Mouse (Mus musculus) testis, postnatal 10 days (tissue): ENCODE measurements around the gene 0610010K14Rik.

ENCODE experiments used
- DNase-seq: peaks from one replicate; pipeline ENCODE4 v3.0.0; 2021; ENCODE audit warnings: low spot score

Gene 0610010K14Rik

DNA sequence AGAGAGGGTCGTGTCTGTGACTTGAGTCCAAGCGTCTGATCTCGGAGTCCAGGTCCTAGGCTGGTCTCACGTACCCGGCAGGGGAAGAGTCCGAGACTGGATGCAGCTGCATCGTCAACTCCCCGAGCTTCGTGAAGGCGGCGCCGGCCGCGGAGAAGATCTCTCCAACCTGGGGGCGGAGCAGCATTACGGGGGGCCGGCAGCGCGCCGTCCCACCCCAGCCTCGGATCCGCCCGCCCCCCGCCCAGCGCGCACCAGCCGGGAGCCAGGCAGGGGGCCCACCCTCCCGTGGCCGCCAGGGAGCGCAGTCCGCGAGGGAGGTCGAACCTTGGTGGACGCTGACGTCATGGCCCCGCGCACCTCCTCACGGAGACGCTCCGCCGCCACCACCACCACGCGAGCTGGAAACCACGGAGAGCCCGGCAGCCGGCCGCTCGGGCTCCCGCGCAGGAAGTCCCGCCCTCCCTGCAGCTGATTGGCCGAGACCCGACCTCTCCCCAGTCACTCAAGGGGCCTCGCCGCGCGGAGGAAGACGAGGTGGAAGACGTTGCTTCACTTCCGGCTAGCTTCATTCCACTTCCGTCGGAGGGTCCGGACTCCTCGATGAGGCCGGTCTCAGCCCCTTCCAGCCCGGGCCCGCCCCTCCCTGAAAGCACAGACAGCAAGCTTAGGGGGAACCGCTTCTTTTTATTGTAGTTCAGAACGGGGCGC, at the start of gene 0610010K14Rik:
0610010K14Rik (minus strand) TSS at position 458 of the 711 bp plus-strand sequence.
- peak; percentile 99 for DNase-seq

GRCm38 (mm10) chr11:70285686-70286085, 48.0 kb upstream of the 0610010K14Rik start:
- no peak for DNase-seq

DNA sequence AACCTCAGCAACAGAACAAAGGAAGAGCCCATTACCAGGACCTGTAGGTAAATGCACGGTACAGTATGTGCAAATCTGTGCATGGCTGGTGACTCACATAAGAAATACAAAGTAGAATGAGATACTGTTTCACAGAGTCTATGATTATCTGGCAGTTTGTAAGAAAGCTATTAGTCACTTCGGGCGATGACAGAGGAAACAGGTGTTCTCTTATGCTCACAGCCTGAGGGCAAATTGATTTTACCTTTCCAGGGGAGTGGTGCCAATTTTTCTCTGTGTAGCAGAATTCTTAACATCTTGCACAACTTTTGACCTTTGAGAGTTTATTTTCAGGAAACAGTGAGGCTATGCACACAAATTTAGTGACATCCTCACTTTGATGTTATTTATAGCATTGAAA, 47.0 kb upstream of the 0610010K14Rik start:
- DNase-seq: no peak

GRCm38 (mm10) chr11:70283666-70284065, 46.0 kb upstream of the 0610010K14Rik start:
- no peak for DNase-seq

DNA sequence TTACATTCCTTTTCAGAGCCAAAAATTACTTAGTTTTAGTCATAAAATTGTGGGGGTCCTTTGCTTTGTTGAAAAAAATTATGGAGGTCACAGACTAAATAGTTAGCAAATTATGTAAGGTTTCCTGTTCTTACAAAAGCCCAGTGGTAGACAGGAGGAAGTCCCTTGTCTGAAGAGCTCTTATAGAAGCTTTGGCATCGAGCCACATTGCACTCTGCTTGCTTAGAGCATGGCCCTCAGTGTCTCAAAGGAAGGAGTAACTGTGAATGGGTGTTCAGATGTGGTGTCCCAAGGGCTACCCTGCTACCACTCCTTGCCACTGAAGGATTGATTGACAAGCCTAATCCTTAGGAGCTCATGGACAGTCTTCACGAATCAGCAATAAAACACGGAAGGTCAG, 42.7 kb upstream of the 0610010K14Rik start:
- no peak for DNase-seq

DNA sequence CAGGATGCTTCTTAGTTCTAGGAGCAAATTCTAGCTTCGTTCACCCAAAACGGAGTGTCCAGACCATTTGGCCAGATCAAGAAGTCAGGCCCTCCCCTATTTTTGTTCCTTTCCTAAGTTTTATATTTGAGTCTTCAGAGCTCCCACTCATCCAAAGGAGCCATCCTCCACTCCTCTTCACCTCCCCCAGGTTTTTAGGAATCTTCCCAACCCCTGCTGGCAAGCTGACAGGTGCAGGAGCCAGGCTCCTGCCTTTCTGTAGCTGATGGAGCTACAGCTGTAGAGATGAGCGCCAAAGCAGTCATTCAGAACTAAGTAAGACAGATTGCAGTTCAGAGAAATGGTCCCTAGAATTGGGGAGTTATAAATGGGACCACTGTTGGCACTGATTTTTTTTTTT, 41.2 kb upstream of the 0610010K14Rik start:
- DNase-seq: no peak

- no peak for DNase-seq
Measured at GRCm38 (mm10) chr11:70271641-70272040, 33.9 kb upstream of the 0610010K14Rik start.

- no peak for DNase-seq
Measured at GRCm38 (mm10) chr11:70266405-70266804, 28.7 kb upstream of the 0610010K14Rik start.

DNA sequence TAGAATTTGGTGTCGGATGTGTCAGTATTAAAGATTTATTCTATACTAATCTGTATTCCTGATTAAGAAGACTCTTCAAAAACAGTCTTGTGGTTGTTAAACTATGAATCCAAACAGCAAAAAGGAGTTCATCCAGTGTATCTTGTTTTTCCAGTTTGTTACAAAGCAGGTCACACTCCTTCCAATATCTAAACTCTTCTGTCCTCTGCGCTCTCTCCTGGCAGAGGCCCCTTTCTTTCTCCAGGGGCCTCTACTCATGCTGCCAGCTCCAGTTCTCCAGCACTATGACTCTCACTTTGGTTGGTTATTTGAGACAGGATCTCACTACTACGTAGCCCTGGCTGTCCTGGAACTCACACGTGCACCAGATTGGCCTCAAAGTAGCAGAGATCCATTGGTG, 28.1 kb upstream of the 0610010K14Rik start:
- DNase-seq: no peak

GRCm38 (mm10) chr11:70265252-70265651, 27.5 kb upstream of the 0610010K14Rik start:
- no peak for DNase-seq

DNA sequence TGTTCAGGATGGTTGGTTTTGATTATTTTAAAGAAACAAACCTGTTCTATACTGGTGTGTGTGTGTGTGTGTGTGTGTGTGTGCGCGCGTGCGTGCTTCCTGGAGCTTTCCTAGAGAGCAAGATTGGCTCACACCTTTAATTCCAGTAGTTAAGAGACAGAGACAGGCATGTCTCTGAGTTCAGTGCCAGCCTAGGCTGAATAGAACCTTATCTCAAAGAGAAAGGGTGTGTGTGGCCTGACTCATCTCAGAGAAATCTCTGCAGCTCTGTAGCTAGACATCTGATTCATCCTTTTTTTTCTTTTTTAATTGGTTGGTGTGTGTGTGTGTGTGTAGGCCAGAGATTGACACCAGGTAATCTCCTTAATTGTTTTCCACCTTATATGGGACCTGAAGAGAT, 21.3 kb upstream of the 0610010K14Rik start:
- DNase-seq: no peak

- DNase-seq: peak; percentile 61
Measured at GRCm38 (mm10) chr11:70254931-70255531, 17.3 kb upstream of the 0610010K14Rik start, which contains the start of gene Alox12. Alox12 (minus strand) TSS chr11:70255353.

DNA sequence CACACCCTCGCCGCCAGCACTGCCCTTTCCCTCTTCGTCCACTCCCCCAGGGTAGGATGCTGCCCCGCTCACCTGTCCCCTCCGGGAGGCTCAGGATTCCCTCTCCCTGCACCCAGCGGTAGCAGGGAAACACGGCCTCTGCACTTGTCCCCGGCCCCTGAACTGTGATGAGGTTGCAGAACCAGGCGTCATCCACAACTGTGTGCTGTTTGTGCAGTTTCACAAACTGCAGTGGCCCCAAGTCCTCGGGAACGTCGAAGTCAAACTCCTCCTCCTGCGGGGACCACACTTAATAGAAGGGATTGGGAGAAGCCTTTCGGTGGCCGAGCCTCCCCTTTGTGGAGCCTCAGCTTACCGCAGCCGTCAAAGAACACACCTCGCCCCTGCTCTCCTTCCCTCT, 16.6 kb upstream of the 0610010K14Rik start:
- no peak for DNase-seq

- DNase-seq: no peak
Measured at GRCm38 (mm10) chr11:70251853-70252252, 14.1 kb upstream of the 0610010K14Rik start.

DNA sequence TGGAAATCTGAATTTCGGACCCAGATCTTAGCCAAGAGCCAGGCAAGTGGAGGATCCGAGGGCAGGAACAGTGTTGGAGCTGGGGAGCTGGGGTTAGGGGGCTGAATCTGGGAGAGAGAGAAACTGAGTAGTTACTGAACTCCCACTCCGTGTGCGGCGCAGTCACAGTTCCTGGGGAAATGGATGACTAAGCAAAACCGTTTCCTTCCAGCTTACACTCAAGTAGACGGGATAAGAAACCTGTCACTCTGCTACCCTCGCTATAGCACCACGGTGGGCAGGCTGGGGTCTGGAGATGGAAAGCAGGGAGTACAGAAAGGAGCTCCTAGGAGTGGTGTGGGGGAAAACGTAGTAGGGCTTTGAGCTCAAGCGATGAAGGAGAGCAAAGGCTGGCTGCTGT, 12.4 kb upstream of the 0610010K14Rik start:
- DNase-seq: no peak

GRCm38 (mm10) chr11:70247136-70247845, 9.6 kb upstream of the 0610010K14Rik start:
- DNase-seq: peak; percentile 87

DNA sequence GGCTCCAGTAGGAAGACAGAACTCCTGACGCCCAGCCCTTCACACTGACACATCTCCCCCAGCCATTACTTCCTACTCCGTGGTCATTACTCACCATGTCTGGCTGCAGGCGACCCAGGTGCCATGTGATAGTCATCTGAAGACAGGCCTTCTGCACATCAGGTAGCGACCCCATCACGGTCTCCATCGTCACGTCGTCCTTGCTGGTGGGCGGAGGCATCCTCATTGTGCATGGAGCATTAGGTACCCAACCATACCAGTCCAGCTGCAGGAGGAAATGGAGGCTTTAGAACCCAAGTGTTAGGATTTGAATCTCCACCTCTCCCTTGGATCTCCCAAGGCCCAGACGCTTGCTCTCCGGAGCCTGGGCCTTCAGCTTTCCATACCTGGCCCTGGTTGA, 4.9 kb upstream of the 0610010K14Rik start:
- DNase-seq: no peak

DNA sequence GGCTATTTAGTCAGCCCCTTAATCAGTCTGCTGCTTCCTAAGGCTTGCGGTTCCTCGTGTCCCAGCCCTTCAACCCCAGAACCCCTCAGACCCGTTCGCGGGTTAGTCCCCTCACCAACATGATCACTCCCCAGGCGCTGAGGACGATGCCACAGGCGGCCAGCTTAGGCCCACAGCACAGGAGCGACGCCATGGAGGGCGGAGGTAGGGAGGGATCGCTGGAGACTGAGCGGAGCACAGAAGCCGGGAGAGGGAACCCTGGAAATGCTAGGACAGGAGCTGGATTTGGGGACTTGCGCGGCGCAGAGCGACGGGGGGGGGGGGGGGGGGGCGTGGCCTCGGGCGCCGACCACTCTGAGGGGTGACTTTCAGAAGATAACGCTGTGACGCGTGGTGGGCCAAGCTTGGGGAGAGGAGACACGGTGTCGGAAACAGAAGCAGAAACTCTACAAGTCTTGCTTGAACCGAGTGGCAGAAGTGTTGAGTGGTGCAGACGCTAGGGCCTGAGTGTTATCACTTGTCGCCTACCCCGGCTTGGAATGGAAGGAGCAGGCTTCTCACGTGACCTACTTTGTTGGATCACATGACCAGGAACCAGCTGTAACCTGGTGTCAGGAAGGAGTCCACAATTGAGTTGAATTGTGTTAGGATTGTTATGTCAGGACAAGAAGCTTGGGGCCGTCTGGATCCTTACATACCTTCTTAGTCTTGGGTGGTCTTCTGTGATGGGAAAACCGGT, 2.0 kb upstream of the 0610010K14Rik start, which contains the start of the genes Gm21988 and Rnasek:
Gm21988 (minus strand) TSS at position 290 of the 739 bp plus-strand sequence.
Rnasek (minus strand) TSS at position 302 of the 739 bp plus-strand sequence.
- peak; percentile 79 for DNase-seq

DNA sequence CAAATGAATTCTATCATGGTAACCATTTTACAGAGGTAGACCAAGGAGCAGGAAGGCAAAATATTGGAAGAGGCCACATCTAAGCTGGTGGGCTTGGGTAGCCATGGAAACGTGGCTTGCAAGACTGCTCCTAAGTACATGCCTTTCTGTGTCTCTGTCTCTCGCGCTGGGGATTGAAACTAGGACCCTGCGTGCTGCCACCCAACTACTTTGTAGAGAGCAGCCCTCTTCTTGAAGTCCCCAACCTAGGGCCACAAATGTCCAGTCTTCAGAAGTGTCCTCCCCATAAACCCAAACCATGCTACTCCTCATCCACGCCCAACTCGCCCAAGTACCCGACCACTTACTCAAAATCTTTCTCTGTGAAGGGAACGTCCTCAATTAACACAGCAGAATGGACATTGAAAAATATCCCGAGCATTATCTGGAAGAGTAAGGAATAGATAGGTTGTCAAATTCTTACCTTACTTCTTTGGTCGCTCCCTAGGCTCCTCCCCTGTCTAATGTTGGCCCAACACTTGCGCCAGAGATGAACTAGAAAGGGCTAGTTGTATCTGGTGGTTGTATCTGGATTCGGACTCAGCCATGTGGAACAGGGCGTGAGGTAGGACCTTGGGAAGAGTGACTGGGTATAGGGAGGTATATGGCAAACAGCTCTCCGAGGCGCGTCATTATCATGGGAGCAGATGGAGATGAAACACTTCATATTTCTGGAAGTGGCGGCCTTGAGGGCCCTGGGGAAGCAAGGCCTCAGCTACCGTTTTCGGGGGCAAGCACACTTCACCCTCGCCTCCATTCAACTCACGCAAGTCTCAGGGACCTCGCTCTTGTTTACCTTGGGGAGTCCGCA, 1.1 kb upstream of the 0610010K14Rik start:
- DNase-seq: no peak

GRCm38 (mm10) chr11:70236717-70237116, 997 bp downstream of the 0610010K14Rik start:
- DNase-seq: no peak

DNA sequence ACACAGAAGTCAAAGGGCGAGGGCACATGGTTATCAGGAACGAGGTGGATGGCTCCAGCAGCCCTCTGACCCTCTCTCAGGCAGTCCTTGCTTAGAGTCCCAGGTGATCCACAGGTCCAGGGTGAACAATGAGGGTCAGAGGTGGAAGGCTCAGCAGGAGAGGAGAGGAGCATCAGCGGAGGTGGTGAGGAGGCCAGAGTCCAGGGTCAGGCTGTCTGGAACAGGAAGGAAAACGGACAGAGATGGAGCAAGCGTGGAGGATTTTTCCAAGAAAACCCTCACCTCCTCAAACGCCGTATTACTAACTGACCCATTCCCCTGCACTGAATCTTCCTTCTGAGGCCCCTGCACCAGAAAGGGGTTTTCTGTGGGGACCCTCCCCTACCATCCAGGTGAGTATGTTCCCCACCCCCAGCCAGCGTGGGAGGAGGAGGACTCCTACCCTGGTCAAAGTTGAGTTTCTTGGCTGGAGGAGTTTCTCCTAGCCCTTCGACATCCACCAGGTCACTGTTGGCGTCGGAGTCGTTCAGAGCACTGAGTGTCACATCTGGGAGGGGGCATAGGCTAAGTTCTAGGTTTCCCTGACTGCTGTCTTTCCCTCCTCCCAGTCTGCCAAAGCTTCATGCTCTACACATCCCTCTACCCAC, 2.3 kb downstream of the 0610010K14Rik start:
- no peak for DNase-seq
